Mouse (Mus musculus): Measurements from ENCODE around the gene Tldc1.

GRCm38 (mm10) chr8:119807687-119808086 lies 29.5 kb upstream of the Tldc1 start:
- TF ChIP-seq CTCF (IDR thresholded peaks at IDR 0.05; ENCODE audit: control insufficient read depth, insufficient read depth, low read length) (no peak), POLR2A (IDR thresholded peaks at IDR 0.05; ENCODE audit: borderline replicate concordance, control insufficient read depth, low read depth, low read length) (no peak)

Data from bone marrow, adult 2 months (tissue).